Mouse (Mus musculus) liver, postnatal 0 days (tissue): ENCODE measurements around the gene Sgk1.

Experiments
- CTCF ChIP-seq: sonication (generic); IDR thresholded peaks from 2 replicates; pipeline ENCODE4 v1.5.1; 2016; ENCODE audit warnings: antibody characterized with exemption, low read depth
- EP300 ChIP-seq: IDR thresholded peaks from 2 replicates; pipeline ENCODE4 v1.6.1; 2016; ENCODE audit warnings: antibody characterized with exemption, low read depth, mild to moderate bottlenecking

GRCm38 (mm10) chr10:21934826-21935225 lies 52.8 kb downstream of the Sgk1 start:
- TF ChIP-seq CTCF (no peak), EP300 (no peak)
